Mouse (Mus musculus) lung, postnatal 14 days (tissue): Measurements from ENCODE around the gene Cacnb2.
A peak's percentile ranks its signal among the peaks of the same experiment; 100 is the strongest.

Experiments
- DNase-seq: peaks from one replicate; pipeline ENCODE4 v3.0.0; 2021

Cacnb2 gene

DNA sequence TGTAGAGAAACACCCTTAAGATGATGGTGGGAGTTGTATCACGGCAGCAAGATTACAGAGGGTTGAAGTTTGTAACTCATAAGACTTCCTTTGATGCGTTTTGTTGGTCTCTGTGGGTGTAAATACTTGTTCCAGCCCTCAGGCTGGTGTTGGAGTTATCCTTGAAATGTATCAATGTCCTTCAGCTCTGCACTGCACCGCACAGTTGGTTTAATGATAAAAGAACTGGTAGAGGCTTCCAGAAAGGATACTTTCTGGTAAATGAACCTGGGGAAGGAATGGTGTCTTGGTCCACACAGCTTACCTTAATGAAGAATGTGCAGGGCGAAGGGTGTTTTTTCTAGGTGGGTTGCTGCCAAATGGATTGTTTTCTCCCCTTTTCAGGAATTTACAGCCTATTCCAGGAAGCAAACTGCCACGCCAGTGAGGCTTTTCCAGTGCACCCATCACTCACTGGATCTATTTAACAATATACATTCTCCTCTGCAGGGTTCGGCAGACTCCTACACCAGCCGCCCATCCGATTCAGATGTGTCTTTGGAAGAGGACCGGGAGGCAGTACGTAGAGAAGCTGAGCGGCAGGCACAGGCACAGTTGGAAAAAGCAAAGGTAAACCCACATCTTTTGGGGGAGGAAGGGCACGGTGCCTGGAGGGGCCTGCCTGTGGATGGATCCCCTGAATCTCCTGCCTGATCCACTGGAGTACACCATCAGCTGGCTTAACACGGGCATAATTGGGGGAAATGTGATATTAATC, 271.6 kb downstream of the Cacnb2 start:
- DNase-seq, result peak; percentile 16

GRCm38 (mm10) chr2:14875121-14875520, 272.2 kb downstream of the Cacnb2 start:
- no peak for DNase-seq

DNA sequence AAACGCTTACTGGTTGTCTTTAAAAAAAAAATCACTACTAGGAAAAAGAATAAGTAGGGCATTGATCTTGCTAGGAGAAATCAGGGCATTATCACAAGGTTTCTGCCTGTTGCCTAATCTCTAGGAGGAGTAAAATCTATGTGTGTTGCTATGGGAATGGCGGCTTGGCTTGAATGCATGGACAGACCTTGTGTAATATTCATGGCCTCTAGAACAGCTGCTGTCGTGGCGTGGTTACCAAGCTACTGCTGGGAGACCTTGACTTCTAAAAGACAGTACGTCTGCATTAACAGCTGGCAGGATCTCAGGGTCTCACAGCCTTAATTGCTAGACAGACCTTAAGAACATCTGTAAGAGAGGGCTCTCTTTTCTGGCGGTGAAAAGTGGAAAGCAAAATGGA, 272.7 kb downstream of the Cacnb2 start:
- no peak for DNase-seq

- DNase-seq, result no peak
These were observed 276.1 kb downstream of the Cacnb2 start for GRCm38 (mm10) chr2:14878953-14879352.

DNA sequence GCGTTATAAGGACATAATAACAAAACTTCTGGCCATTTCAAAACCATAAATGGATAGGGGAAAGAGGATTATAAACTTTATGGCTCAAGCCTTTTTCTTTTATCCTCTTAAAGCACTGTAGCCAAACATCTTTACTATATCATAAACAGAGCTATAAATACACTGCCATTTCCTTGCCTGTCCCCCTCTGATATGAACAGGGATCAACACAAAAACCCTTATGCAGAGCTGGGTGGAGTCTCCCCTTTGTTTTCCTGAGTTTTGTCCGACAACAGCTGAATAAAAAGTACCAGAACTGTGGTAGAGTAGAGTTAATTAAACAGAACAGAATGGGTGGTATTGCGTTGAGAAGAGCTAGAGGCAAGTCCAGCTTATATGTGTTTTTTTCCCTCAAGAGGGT, 280.6 kb downstream of the Cacnb2 start:
- no peak for DNase-seq

GRCm38 (mm10) chr2:14888406-14889195, 285.7 kb downstream of the Cacnb2 start:
- no peak for DNase-seq

DNA sequence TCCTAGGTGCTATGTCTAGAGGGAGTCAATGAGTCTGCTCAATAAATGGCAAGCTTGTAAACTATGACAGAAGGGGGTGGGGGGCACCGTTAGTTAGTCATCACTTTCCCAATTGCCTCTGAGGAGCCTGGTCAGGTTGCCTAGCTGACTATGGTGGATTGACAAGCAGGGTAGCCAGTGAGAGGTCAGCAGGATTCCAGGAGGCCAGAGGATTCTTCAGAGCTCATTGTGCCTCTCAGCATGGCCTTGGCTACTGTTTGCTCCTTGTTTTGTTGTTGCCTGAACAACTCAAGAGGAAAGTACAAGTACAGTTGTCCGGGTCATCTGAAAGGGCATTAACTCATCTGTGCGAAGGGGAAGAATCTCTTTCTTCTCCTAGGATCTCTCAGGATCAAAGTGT, 300.9 kb downstream of the Cacnb2 start:
- no peak for DNase-seq

GRCm38 (mm10) chr2:14904865-14905264, 302.0 kb downstream of the Cacnb2 start:
- no peak for DNase-seq

GRCm38 (mm10) chr2:14907124-14907925, 304.4 kb downstream of the Cacnb2 start:
- no peak for DNase-seq

DNA sequence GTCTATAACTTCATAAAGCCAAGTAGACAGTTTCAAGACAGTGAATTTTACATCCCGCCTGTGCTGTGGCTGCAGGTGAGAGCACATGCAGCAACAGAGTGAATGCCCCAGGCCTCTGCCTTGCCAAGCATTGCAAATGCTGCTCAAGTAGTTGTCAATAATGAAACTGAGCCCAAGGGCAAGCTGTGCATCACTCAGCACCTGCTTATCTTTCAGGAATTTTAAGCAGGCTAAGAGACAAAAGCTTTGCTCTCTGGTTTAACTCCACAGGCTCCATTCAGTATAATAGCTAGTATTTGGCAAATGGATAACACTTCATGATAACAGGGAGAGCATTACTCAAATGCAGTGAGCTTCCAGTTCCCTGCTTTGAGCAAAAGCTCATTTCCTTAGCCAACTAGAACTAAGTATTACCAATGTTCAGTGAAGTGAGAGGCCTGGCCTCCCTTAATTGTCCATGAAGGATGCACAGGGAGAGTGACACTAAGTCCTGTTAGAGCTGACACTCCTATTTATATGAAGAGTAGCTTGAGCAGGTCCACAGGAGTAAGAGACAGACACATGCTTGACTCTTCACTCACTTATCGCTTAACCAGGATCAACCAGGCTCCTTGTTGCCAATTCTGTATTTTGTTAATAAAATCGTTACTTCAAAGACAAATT, 314.8 kb downstream of the Cacnb2 start:
- DNase-seq, result no peak

- peak; percentile 14 for DNase-seq
These were observed 327.0 kb downstream of the Cacnb2 start for GRCm38 (mm10) chr2:14929866-14930265.

GRCm38 (mm10) chr2:14931968-14932367, 329.1 kb downstream of the Cacnb2 start:
- no peak for DNase-seq

GRCm38 (mm10) chr2:14936492-14936891, 333.6 kb downstream of the Cacnb2 start:
- DNase-seq, result no peak

GRCm38 (mm10) chr2:14942261-14942660, 339.4 kb downstream of the Cacnb2 start:
- DNase-seq, result no peak

DNA sequence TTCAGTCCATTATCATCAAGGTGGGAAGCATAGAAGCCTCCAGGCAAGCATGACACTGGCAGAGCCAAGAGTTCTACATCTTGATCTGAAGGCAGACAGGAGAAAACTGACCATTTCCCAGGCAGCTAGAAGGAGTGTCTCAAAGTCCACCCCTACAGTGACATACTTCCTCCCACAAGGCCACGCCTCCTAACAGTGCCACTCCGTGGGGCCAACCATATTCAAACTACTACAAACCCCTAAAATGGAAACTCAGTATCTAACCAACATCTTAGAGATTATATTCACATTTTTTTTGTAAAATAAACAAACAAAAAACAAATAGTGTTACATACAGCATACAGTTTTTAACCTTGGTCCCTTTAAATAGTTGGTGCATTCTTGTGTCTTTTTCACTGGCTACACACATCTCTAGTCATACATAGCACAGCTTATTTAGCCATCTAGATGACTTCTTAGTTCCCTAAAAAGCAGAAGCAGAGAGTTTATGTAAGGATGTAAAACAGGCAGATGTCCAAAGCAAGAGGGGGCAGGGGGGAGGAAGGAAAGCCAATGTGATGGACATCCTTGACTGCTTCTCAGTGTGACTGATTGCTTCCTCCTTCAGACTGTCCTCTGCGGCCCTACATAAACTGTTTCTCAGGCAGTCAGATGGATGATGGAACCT, 340.9 kb downstream of the Cacnb2 start:
- no peak for DNase-seq

- DNase-seq, result no peak
These were observed 350.2 kb downstream of the Cacnb2 start for GRCm38 (mm10) chr2:14953090-14953489.

DNA sequence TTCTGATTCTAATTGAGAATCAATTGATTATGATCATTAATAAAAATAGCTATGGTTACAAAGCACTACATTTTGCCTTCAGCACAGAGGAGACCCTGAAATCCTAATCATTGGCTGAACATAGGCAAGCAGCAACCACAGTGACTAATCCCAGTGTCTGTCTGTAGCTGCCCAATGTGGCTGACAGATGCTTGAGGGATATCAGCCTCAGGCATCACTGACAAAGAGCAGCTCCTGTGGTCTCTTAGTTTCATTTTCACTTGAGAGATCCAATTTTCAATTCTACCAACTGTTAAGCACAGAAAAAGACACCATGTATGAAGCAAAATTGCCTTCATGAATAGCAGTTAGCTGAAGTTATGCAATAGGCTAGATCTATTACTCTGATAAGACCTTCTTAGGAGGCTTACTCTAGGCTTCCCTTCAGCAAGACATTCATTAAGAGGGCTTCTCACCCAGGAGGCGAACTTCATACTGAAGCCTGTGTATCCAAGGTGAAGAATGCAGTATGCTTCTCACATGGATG, 358.1 kb downstream of the Cacnb2 start:
- DNase-seq, result no peak

DNA sequence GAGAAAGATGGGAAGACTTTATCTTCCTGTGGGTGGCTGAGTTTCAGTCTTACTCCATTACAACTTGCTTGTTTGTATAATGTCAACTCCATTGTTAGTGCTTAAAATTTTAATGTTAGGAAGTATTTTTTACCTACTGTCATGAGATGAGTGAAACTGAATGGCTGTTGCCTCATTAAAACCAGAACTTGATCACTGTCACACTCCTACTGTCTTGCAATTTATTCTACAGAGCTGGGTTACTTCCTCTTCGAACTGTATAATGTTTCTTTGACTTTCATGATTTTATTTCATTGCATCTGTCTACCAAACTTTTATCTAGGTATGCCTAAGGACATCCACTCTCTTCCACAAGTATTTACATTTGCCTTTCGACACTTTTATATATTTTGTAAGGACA, 358.6 kb downstream of the Cacnb2 start:
- no peak for DNase-seq

DNA sequence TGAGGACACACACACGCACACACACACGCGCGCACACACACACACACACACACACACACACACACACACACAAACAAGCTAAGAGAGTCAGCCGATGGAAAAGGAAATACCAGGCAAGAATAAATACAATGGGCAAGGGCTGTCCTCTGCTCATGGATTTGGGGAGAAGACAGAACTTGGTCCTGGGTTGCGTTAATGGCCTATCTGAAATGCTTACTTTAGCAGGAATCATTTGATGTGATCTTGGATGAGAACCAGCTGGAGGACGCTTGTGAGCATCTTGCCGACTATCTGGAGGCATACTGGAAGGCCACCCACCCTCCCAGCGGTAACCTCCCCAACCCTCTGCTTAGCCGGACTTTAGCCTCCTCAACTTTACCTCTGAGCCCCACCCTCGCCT, 381.1 kb downstream of the Cacnb2 start:
- no peak for DNase-seq

- no peak for DNase-seq
These were observed 385.6 kb downstream of the Cacnb2 start for GRCm38 (mm10) chr2:14988451-14988850.

DNA sequence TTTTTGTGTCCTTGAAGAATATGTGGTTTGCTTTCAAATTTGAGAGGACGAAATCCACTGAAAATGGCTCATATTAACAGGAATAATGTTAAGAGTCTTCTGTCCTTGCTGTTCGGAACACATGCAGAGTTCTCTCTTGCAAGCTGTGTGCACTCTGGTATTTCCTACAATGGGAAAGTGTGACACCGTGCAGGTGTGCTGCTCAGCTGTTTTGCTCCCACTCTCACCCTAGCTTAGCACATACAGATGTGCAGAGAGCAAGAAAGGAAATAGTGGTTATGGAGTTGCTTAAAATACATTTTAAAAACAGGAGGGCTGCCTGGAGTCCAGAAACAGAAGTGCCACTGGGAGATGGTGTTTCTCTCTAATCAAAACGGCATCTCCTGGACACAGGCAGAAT, 386.5 kb downstream of the Cacnb2 start:
- no peak for DNase-seq

- no peak for DNase-seq
These were observed 389.6 kb downstream of the Cacnb2 start for GRCm38 (mm10) chr2:14992531-14992930.
